28 mouse cellular contexts compared by ENCODE assay signal in genomic region chr7:118498984-118499783, GRCm38 (mm10). TPM values are rescaled to one million over a fixed set of nuclear protein-coding genes. Genes with fewer than 3 reads are reported as not detected.
DNase-seq lines count a peak whose midpoint lies in the region; ATAC-seq lines count a peak whose summit lies in the region.
"Had no signal": no experiment of that assay in that cellular context is flagged by ENCODE, and none has a peak within 500 bp of the region (broad histone marks: within the 10 kb centered on the region; RNA-seq: fewer than 3 reads in every experiment).

No protein-coding gene starts in this region.

- no peak overlapping the region for H3K27ac ChIP-seq in kidney, embryonic 15.5 days
- H3K27ac ChIP-seq in kidney, embryonic 14.5 days (ENCODE audit: low read depth, low read length): no peak overlapping the region
- H3K27ac ChIP-seq in intestine, embryonic 15.5 days: peak overlapping the region; percentile 25; the same call in 1 of the 2 replicates
- H3K27ac ChIP-seq in stomach, embryonic 15.5 days: no peak overlapping the region
- H3K27ac ChIP-seq: kidney, postnatal 0 days; liver, embryonic 12.5 days; midbrain, embryonic 13.5 days; neural tube, embryonic 15.5 days had no signal

- H3K4me2 ChIP-seq in kidney, embryonic 15.5 days: no peak overlapping the region
- H3K4me2 ChIP-seq in kidney, embryonic 14.5 days (replicated peaks; ENCODE audit: low read depth, low read length): no peak overlapping the region
- H3K4me2 ChIP-seq in intestine, embryonic 15.5 days (replicated peaks): no peak overlapping the region
- H3K4me2 ChIP-seq in stomach, embryonic 15.5 days: no peak overlapping the region
- H3K4me2 ChIP-seq: liver, embryonic 12.5 days; midbrain, embryonic 13.5 days; neural tube, embryonic 15.5 days had no signal

- DNase-seq in neural tube, embryonic 10.5 days (ENCODE audit: extremely low spot score, low spot score): no peak
- no peak for DNase-seq in adrenal gland, postnatal 4 days (ENCODE audit: low spot score in 2 of 2)
- DNase-seq: adrenal gland, postnatal 14 days; cerebellum, adult 18-20 months; cerebellum, postnatal 10 days; gastrocnemius, postnatal 36 days; kidney, adult 18-20 months; layer of hippocampus, postnatal 36 days; left cerebral cortex, postnatal 4 days; liver, postnatal 0 days; lung, postnatal 10 days; retina, postnatal 1 day; right cerebral cortex, postnatal 14 days; thymus, postnatal 25 days had no signal

- ATAC-seq in kidney, embryonic 15.5 days (replicated peaks; ENCODE audit: low FRiP score): 0 out of 2 replicates have a peak, but pooled peaks have one; percentile 18
- ATAC-seq in kidney, embryonic 14.5 days (ENCODE audit: low FRiP score, low TSS enrichment): no peak
- peak; percentile 95 for ATAC-seq in intestine, embryonic 15.5 days
- peak; percentile 67 for ATAC-seq in megakaryocyte, adult 5-6 weeks (ENCODE audit: poor library complexity, severe bottlenecking)
- peak; percentile 31; the same call in 1 of the 2 replicates for ATAC-seq in stomach, embryonic 15.5 days (ENCODE audit: insufficient read depth, low FRiP score, low read depth)
- ATAC-seq: CD4-positive, CD25-positive, alpha-beta regulatory T cell, adult 4 months; hindbrain, embryonic 16.5 days; liver, embryonic 12.5 days; liver, postnatal 0 days; midbrain, embryonic 13.5 days had no signal

- no peaks in the 10 kb centered on the region for H3K4me1 ChIP-seq in kidney, embryonic 15.5 days
- H3K4me1 ChIP-seq in kidney, embryonic 14.5 days (ENCODE audit: control insufficient read depth, insufficient read depth, low read length): no peaks in the 10 kb centered on the region
- H3K4me1 ChIP-seq in intestine, embryonic 15.5 days (replicated peaks): 0 out of 2 replicates have a peak, but pooled peaks cover 2% of the 10 kb centered on the region
- no peaks in the 10 kb centered on the region for H3K4me1 ChIP-seq in stomach, embryonic 15.5 days
- H3K4me1 ChIP-seq: midbrain, embryonic 13.5 days; neural tube, embryonic 15.5 days had no signal

- H3K27me3 ChIP-seq in kidney, embryonic 15.5 days: no peaks in the 10 kb centered on the region
- H3K27me3 ChIP-seq in kidney, embryonic 14.5 days (ENCODE audit: control insufficient read depth, insufficient read depth, low read length): no peaks in the 10 kb centered on the region
- no peaks in the 10 kb centered on the region for H3K27me3 ChIP-seq in intestine, embryonic 15.5 days (replicated peaks)
- H3K27me3 ChIP-seq in stomach, embryonic 15.5 days (replicated peaks): no peaks in the 10 kb centered on the region
- H3K27me3 ChIP-seq: liver, embryonic 12.5 days; midbrain, embryonic 13.5 days had no signal

- no peak overlapping the region for H3K4me3 ChIP-seq in kidney, embryonic 15.5 days (replicated peaks)
- no peak overlapping the region for H3K4me3 ChIP-seq in kidney, embryonic 14.5 days (ENCODE audit: low read length)
- H3K4me3 ChIP-seq in intestine, embryonic 15.5 days (replicated peaks): no peak overlapping the region
- no peak overlapping the region for H3K4me3 ChIP-seq in stomach, embryonic 15.5 days (replicated peaks)
- H3K4me3 ChIP-seq: erythroblast, embryonic 14.5 days; liver, embryonic 12.5 days; midbrain, embryonic 13.5 days; neural tube, embryonic 15.5 days had no signal

- WGBS in kidney, embryonic 15.5 days: 81% methylated on average over 12 of the region's 12 CpGs
- 82% methylated on average over 12 of the region's 12 CpGs for WGBS in kidney, embryonic 14.5 days
- 66% methylated on average over 12 of the region's 12 CpGs for WGBS in intestine, embryonic 15.5 days
- 76% methylated on average over 12 of the region's 12 CpGs for WGBS in stomach, embryonic 15.5 days

- no peak overlapping the region for H3K9ac ChIP-seq in kidney, embryonic 15.5 days
- H3K9ac ChIP-seq in kidney, embryonic 14.5 days (ENCODE audit: low read depth, low read length): no peak overlapping the region
- no peak overlapping the region for H3K9ac ChIP-seq in intestine, embryonic 15.5 days
- H3K9ac ChIP-seq in stomach, embryonic 15.5 days: no peak overlapping the region
- H3K9ac ChIP-seq: liver, embryonic 12.5 days; liver, postnatal 0 days; midbrain, embryonic 13.5 days; neural tube, embryonic 15.5 days had no signal

- H3K9me3 ChIP-seq in kidney, embryonic 15.5 days (replicated peaks): no peaks in the 10 kb centered on the region
- H3K9me3 ChIP-seq in kidney, embryonic 14.5 days (ENCODE audit: control insufficient read depth, low read length): peaks cover 4% of the 10 kb centered on the region; the same call in 1 of the 2 replicates
- H3K9me3 ChIP-seq in intestine, embryonic 15.5 days: no peaks in the 10 kb centered on the region
- H3K9me3 ChIP-seq in stomach, embryonic 15.5 days: no peaks in the 10 kb centered on the region
- H3K9me3 ChIP-seq: liver, embryonic 12.5 days; midbrain, embryonic 13.5 days; neural tube, embryonic 15.5 days had no signal

- no peaks in the 10 kb centered on the region for H3K36me3 ChIP-seq in kidney, embryonic 15.5 days
- H3K36me3 ChIP-seq in kidney, embryonic 14.5 days (ENCODE audit: control insufficient read depth, insufficient read depth, low read length): no peaks in the 10 kb centered on the region
- no peaks in the 10 kb centered on the region for H3K36me3 ChIP-seq in intestine, embryonic 15.5 days
- H3K36me3 ChIP-seq in stomach, embryonic 15.5 days: no peaks in the 10 kb centered on the region
- H3K36me3 ChIP-seq: liver, embryonic 12.5 days; midbrain, embryonic 13.5 days; neural tube, embryonic 15.5 days had no signal

RNA-seq across cellular contexts. Expression of gene Itpripl2, which starts 7.4 kb away (rescaled TPM):
- 4.6 and 5.1 TPM in 2 replicates for polyA plus RNA-seq in kidney, embryonic 15.5 days (2015; fragmentation: Nextera tagmentation; extraction: Ambion mirVana)
- polyA plus RNA-seq in kidney, embryonic 14.5 days (2014; fragmentation: Nextera tagmentation; extraction: Ambion mirVana): 2.5 and 3.1 TPM in 2 replicates
- 5.3 and 5.5 TPM in 2 replicates for polyA plus RNA-seq in intestine, embryonic 15.5 days (2015; fragmentation: Nextera tagmentation; extraction: Ambion mirVana)
- 16.5 and 17.1 TPM in 2 replicates for total RNA-seq in megakaryocyte, adult 5-6 weeks (2015)
- total RNA-seq in megakaryocyte, adult 5-6 weeks (2017): 32.1 and 36.1 TPM in 2 replicates
- 6.2 and 6.4 TPM in 2 replicates for polyA plus RNA-seq in stomach, embryonic 15.5 days (2015; fragmentation: Nextera tagmentation; extraction: Ambion mirVana)
- 10 to 100 TPM; 19.8 to 22.0 TPM for total RNA-seq in adrenal gland, postnatal 4 days (2021)
- polyA plus RNA-seq: erythroblast, embryonic 14.5 days had no signal

RNA-seq across cellular contexts. Expression of gene Coq7, which starts 34.0 kb away (rescaled TPM):
- 136 and 137 TPM in 2 replicates for polyA plus RNA-seq in kidney, embryonic 15.5 days (2015; fragmentation: Nextera tagmentation; extraction: Ambion mirVana)
- 158 and 169 TPM in 2 replicates for polyA plus RNA-seq in kidney, embryonic 14.5 days (2014; fragmentation: Nextera tagmentation; extraction: Ambion mirVana)
- 124 and 134 TPM in 2 replicates for polyA plus RNA-seq in intestine, embryonic 15.5 days (2015; fragmentation: Nextera tagmentation; extraction: Ambion mirVana)
- total RNA-seq in megakaryocyte, adult 5-6 weeks (2015): 18.3 and 19.5 TPM in 2 replicates
- 20.9 and 21.5 TPM in 2 replicates for total RNA-seq in megakaryocyte, adult 5-6 weeks (2017)
- polyA plus RNA-seq in stomach, embryonic 15.5 days (2015; fragmentation: Nextera tagmentation; extraction: Ambion mirVana): 105 and 113 TPM in 2 replicates
- 10 to 100 TPM; 48.8 to 49.8 TPM for total RNA-seq in adrenal gland, postnatal 4 days (2021)

RNA-seq across cellular contexts. Expression of gene Syt17, which starts 51.2 kb away (rescaled TPM):
- polyA plus RNA-seq in kidney, embryonic 15.5 days (2015; fragmentation: Nextera tagmentation; extraction: Ambion mirVana): 10.3 and 11.6 TPM in 2 replicates
- polyA plus RNA-seq in kidney, embryonic 14.5 days (2014; fragmentation: Nextera tagmentation; extraction: Ambion mirVana): 6.2 and 11.4 TPM in 2 replicates
- polyA plus RNA-seq in intestine, embryonic 15.5 days (2015; fragmentation: Nextera tagmentation; extraction: Ambion mirVana): 6.5 and 7.0 TPM in 2 replicates
- not detected in 2 replicates for total RNA-seq in megakaryocyte, adult 5-6 weeks (2015)
- total RNA-seq in megakaryocyte, adult 5-6 weeks (2017): not detected in 2 replicates
- 6.5 and 7.4 TPM in 2 replicates for polyA plus RNA-seq in stomach, embryonic 15.5 days (2015; fragmentation: Nextera tagmentation; extraction: Ambion mirVana)
- total RNA-seq in adrenal gland, postnatal 4 days (2021): 10 to 100 TPM; 19.6 to 21.0 TPM
- total RNA-seq: common myeloid progenitor, adult 5-6 weeks; megakaryocyte-erythroid progenitor cell, adult 5-6 weeks had no signal
